18 mouse cellular contexts compared by ENCODE assay signal in genomic region chr3:141581892-141582214, GRCm38 (mm10).
DNase-seq lines count a peak whose midpoint lies in the region; ATAC-seq lines count a peak whose summit lies in the region.
"Had no signal": no experiment of that assay in that cellular context is flagged by ENCODE, and none has a peak within 500 bp of the region (broad histone marks: within the 10 kb centered on the region; RNA-seq: fewer than 3 reads in every experiment).

No protein-coding gene starts in this region.

- no peaks in the 10 kb centered on the region for H3K36me3 ChIP-seq in forebrain, embryonic 11.5 days (ENCODE audit: control insufficient read depth, insufficient read depth, low read length)
- H3K36me3 ChIP-seq in forebrain, embryonic 12.5 days (replicated peaks): no peaks in the 10 kb centered on the region
- H3K36me3 ChIP-seq in midbrain, embryonic 11.5 days (ENCODE audit: control insufficient read depth, insufficient read depth, low read length): no peaks in the 10 kb centered on the region
- H3K36me3 ChIP-seq in midbrain, embryonic 15.5 days (replicated peaks): no peaks in the 10 kb centered on the region
- 0 out of 2 replicates have a peak, but pooled peaks cover 3% of the 10 kb centered on the region for H3K36me3 ChIP-seq in limb, embryonic 12.5 days
- H3K36me3 ChIP-seq: embryonic facial prominence, embryonic 10.5 days; heart, embryonic 12.5 days had no signal

- H3K9me3 ChIP-seq in forebrain, embryonic 11.5 days (ENCODE audit: control insufficient read depth, low read length): no peaks in the 10 kb centered on the region
- no peaks in the 10 kb centered on the region for H3K9me3 ChIP-seq in forebrain, embryonic 12.5 days
- H3K9me3 ChIP-seq in midbrain, embryonic 11.5 days (ENCODE audit: control insufficient read depth, low read length): no peaks in the 10 kb centered on the region
- peaks cover 3% of the 10 kb centered on the region; the same call in 1 of the 2 replicates for H3K9me3 ChIP-seq in midbrain, embryonic 15.5 days
- H3K9me3 ChIP-seq in limb, embryonic 12.5 days: no peaks in the 10 kb centered on the region
- H3K9me3 ChIP-seq: embryonic facial prominence, embryonic 10.5 days; heart, embryonic 12.5 days had no signal

- DNase-seq in forebrain, embryonic 11.5 days (ENCODE audit: low spot score): no peak
- peak; percentile 90 for DNase-seq in midbrain, embryonic 11.5 days (ENCODE audit: low spot score, missing footprints)
- DNase-seq in ES-CJ7 (ENCODE audit: low read depth, low spot score): peak; percentile 30
- DNase-seq in left cerebral cortex, adult 8-10 months (ENCODE audit: low spot score in 2 of 2): no peak
- DNase-seq: adrenal gland, postnatal 14 days; cerebellum, adult 11-12 months; cerebellum, postnatal 10 days; forebrain, postnatal 0 days; gastrocnemius, adult 2 months; gastrocnemius, postnatal 25 days had no signal

- H3K4me1 ChIP-seq in forebrain, embryonic 11.5 days (replicated peaks; ENCODE audit: control insufficient read depth, insufficient read depth, low read length): peaks cover 7% of the 10 kb centered on the region; the same call in 1 of the 2 replicates
- peaks cover 13% of the 10 kb centered on the region for H3K4me1 ChIP-seq in forebrain, embryonic 12.5 days
- peaks cover 14% of the 10 kb centered on the region for H3K4me1 ChIP-seq in midbrain, embryonic 11.5 days (ENCODE audit: control insufficient read depth, insufficient read depth, low read length)
- H3K4me1 ChIP-seq in midbrain, embryonic 15.5 days: peaks cover 6% of the 10 kb centered on the region; the same call in 1 of the 2 replicates
- H3K4me1 ChIP-seq in limb, embryonic 12.5 days (replicated peaks): peaks cover 26% of the 10 kb centered on the region

- peak; percentile 68; the same call in 1 of the 2 replicates for ATAC-seq in forebrain, embryonic 11.5 days (replicated peaks; ENCODE audit: low FRiP score)
- ATAC-seq in forebrain, embryonic 12.5 days (ENCODE audit: low FRiP score): no peak; the same call in 1 of the 2 replicates
- ATAC-seq in midbrain, embryonic 11.5 days (ENCODE audit: low FRiP score): no peak; the same call in 1 of the 2 replicates
- ATAC-seq in midbrain, embryonic 15.5 days (replicated peaks): no peak
- ATAC-seq in limb, embryonic 12.5 days (ENCODE audit: insufficient number of reproducible peaks, insufficient read depth, low FRiP score, low TSS enrichment, low read depth): no peak
- no peak for ATAC-seq in monocyte, adult 5-6 weeks (replicated peaks; ENCODE audit: insufficient number of reproducible peaks, low FRiP score, low TSS enrichment, poor library complexity, severe bottlenecking)
- ATAC-seq: forebrain, postnatal 0 days; hindbrain, embryonic 16.5 days; inflammation-experienced regulatory T-cells, adult 6 months had no signal

- no peak overlapping the region for H3K4me2 ChIP-seq in forebrain, embryonic 11.5 days (ENCODE audit: low read depth, low read length, severe bottlenecking)
- no peak overlapping the region for H3K4me2 ChIP-seq in forebrain, embryonic 12.5 days
- no peak overlapping the region for H3K4me2 ChIP-seq in midbrain, embryonic 11.5 days
- H3K4me2 ChIP-seq in midbrain, embryonic 15.5 days: no peak overlapping the region
- no peak overlapping the region for H3K4me2 ChIP-seq in limb, embryonic 12.5 days
- H3K4me2 ChIP-seq: heart, embryonic 12.5 days had no signal

- H3K4me3 ChIP-seq in forebrain, embryonic 11.5 days (ENCODE audit: low read depth, low read length): no peak overlapping the region
- no peak overlapping the region for H3K4me3 ChIP-seq in forebrain, embryonic 12.5 days (replicated peaks)
- no peak overlapping the region for H3K4me3 ChIP-seq in midbrain, embryonic 11.5 days (ENCODE audit: low read depth, low read length)
- H3K4me3 ChIP-seq in midbrain, embryonic 15.5 days: no peak overlapping the region
- no peak overlapping the region for H3K4me3 ChIP-seq in limb, embryonic 12.5 days (replicated peaks)
- H3K4me3 ChIP-seq: embryonic facial prominence, embryonic 10.5 days; gastrocnemius, adult 2 months; heart, embryonic 12.5 days had no signal

- no peak overlapping the region for H3K9ac ChIP-seq in forebrain, embryonic 11.5 days (ENCODE audit: low read length)
- no peak overlapping the region for H3K9ac ChIP-seq in forebrain, embryonic 12.5 days
- H3K9ac ChIP-seq in midbrain, embryonic 11.5 days (ENCODE audit: low read length): no peak overlapping the region
- H3K9ac ChIP-seq in midbrain, embryonic 15.5 days: no peak overlapping the region
- H3K9ac ChIP-seq in limb, embryonic 12.5 days (replicated peaks): no peak overlapping the region
- H3K9ac ChIP-seq: forebrain, postnatal 0 days; heart, embryonic 12.5 days had no signal

- no peak overlapping the region for H3K27ac ChIP-seq in forebrain, embryonic 11.5 days (ENCODE audit: low read depth, low read length)
- H3K27ac ChIP-seq in forebrain, embryonic 12.5 days: no peak overlapping the region
- no peak overlapping the region for H3K27ac ChIP-seq in midbrain, embryonic 11.5 days (ENCODE audit: low read depth, low read length)
- no peak overlapping the region for H3K27ac ChIP-seq in midbrain, embryonic 15.5 days
- H3K27ac ChIP-seq in limb, embryonic 12.5 days: peak overlapping the region; percentile 54
- H3K27ac ChIP-seq: embryonic facial prominence, embryonic 10.5 days; gastrocnemius, adult 2 months had no signal

- H3K27me3 ChIP-seq in forebrain, embryonic 11.5 days (ENCODE audit: control insufficient read depth, insufficient read depth, low read length): peaks cover 33% of the 10 kb centered on the region
- peaks cover 44% of the 10 kb centered on the region for H3K27me3 ChIP-seq in forebrain, embryonic 12.5 days
- peaks cover 47% of the 10 kb centered on the region for H3K27me3 ChIP-seq in midbrain, embryonic 11.5 days (ENCODE audit: control insufficient read depth, insufficient read depth, low read length)
- H3K27me3 ChIP-seq in midbrain, embryonic 15.5 days (replicated peaks): peaks cover 8% of the 10 kb centered on the region; the same call in 1 of the 2 replicates
- no peaks in the 10 kb centered on the region for H3K27me3 ChIP-seq in limb, embryonic 12.5 days
- H3K27me3 ChIP-seq: heart, embryonic 12.5 days had no signal

Comparison
In these comparisons a context has a peak if more than half of its experiments do, and no peak if none do; other contexts are left out.
1. DNase-seq: peak in midbrain, embryonic 11.5 days (single experiment) and ES-CJ7 (single experiment); none in forebrain, embryonic 11.5 days (single experiment) and left cerebral cortex, adult 8-10 months (0 of 2).